Mouse (Mus musculus): ENCODE results near the gene Olfr1048. TPM values are rescaled to one million over a fixed set of nuclear protein-coding genes. Genes with fewer than 3 reads are reported as not detected.

The Olfr1048 gene
- total RNA-seq (2023; ENCODE audit: inconsistent age): not detected in 4 replicates

DNA sequence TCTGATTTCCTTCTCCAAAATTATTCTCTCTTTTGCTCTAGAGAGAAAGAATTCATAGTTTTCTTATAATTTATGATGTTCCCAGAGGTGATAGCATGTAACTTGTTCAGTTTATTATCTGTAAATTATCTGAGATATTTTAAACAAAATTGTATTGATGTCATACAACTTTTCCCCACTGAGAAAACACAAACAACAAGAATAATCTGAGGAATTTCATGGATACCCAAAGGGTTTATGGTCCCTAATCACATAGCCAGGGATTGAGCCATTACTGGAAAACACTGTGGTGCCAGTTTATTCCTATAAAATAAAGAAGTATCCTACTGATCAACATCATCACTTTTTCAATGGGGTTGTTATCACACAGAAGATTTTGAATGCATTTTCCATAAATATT, at the start of gene Olfr1048:
Olfr1048 (minus strand) TSS at position 101 of the 400 bp plus-strand sequence.

DNA sequence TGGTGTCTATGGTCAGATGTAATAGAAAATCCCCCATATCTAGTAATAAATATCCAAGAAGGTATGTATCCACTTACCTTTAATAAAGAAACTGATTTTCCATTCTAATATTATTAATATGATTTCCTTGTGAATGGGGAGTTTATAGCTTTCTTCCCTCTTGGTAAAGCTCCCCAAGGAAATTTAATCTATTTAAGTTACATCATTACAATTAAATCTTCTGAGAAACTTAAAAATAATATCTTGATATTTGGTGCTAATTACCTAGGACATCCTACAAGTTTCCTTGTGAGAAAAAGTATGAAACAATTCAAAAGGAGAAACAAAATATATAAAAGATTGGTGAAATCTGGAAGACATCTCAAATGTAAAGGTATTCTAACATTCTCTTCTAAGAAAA, 38.9 kb upstream of the Olfr1048 start, which contains the start of gene Olfr1051:
Olfr1051 (minus strand) TSS at position 101 of the 400 bp plus-strand sequence.

DNA sequence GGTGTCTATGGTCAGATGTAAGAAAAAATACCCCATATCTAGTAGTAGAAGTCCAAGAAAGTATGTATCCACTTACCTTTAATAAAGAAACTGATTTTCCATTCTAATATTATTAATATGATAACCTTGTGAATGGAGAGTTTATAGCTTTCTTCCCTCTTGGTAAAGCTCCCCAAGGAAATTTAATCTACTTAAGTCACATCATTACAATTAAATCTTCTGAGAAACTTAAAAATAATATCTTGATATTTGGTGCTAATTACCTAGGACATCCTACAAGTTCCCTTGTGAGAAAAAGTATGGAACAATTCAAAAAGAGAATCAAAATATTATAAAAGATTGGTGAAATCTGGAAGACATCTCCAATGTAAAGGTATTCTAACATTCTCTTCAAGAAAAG, 18.1 kb upstream of the Olfr1048 start, which contains the start of gene Olfr1049:
Olfr1049 (minus strand) TSS at position 101 of the 400 bp plus-strand sequence.

DNA sequence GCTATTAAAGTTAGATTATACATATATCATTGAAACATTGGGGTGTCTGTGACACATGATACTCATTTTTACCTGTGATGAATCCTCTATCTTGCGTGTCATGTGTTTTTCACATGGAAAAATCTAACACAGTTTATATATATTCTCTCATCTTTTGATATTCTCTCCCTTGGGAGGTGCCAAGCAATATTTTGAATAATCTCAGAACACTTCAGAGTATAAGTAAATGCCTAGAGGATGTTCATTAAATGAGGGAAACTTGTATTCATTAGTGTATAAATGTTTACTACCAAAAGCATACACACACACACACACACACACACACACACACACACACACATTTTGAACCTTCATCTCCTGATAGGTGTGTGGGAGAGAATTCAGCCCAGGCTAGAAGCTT, 8.8 kb downstream of the Olfr1048 start, which contains the start of gene Olfr1047:
Olfr1047 (minus strand) TSS at position 101 of the 400 bp plus-strand sequence.

DNA sequence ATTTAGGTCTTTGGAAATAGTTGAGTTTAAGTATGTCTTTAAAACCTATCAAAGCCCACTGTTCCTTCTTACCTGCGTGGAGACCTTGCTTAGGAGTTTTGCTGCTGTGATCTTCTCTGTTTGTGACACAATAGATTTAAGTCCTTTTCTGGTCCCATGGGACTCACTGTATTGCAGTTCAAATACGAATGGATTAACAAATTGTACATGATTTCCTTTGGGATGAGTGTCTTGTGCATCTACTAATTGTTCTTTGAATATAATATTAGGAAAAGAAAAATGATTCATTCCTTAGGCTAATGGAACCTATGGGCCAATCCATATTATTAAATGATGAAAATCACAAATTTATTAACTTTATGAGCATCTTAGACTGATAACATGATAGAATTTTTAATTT, 20.9 kb downstream of the Olfr1048 start, which contains the start of gene Olfr1046:
Olfr1046 (minus strand) TSS at position 101 of the 400 bp plus-strand sequence.

DNA sequence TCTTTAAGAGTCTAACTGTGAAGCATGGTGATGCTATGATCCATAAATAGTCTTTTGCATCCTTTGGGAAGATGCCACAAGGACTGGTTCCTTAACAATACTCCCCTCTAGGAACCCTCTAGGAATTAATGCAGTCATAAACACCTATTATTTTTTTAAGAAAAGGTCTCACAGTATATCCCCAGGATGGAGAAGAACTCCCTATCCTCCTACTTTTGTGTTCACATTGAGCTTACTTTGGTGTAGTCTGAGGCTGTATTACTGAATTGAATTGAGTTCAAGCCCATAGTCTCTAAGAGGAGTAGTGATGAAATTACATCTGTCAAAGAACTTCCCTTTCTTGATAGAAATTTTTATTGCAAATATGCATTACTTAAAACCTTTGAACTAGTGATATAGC, 37.2 kb downstream of the Olfr1048 start, which contains the start of gene Olfr1045:
Olfr1045 (minus strand) TSS at position 101 of the 400 bp plus-strand sequence.

DNA sequence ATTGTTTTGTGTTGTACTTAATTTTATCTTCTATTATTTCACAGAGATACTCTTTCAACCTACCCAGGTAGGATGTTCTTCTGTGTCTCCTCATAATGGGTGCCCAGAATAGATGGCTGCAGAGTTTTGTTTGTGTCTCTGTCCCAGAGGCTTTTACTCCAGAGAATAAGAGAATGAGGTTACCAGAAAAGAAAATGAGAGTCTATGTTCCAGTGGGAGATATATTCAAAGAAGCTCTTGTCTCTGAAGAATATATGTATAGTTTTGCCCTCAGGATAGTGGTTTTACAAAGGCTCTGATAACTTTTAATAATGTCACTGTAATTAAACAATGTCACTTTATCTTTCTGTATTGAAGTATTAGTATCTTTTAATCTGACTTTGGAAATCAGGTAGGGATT, 54.5 kb downstream of the Olfr1048 start, which contains the start of gene Olfr52:
Olfr52 (minus strand) TSS at position 101 of the 400 bp plus-strand sequence.

Other genes starting within 250 kb of the Olfr1048 start
- not detected in 4 replicates for gene Olfr1031, start 250.0 kb downstream of the Olfr1048 start, total RNA-seq (2023; ENCODE audit: inconsistent age)
- not detected in 4 replicates for gene Olfr1032, start 234.7 kb downstream of the Olfr1048 start, total RNA-seq (2023; ENCODE audit: inconsistent age)
- gene Olfr1033, start 219.7 kb downstream of the Olfr1048 start, total RNA-seq (2023; ENCODE audit: inconsistent age): not detected in 4 replicates
- not detected in 4 replicates for gene Olfr1034, start 194.4 kb downstream of the Olfr1048 start, total RNA-seq (2023; ENCODE audit: inconsistent age)
- gene Olfr1036, start 166.3 kb downstream of the Olfr1048 start, total RNA-seq (2023; ENCODE audit: inconsistent age): not detected in 4 replicates
- not detected in 4 replicates for gene Olfr1037, start 152.9 kb downstream of the Olfr1048 start, total RNA-seq (2023; ENCODE audit: inconsistent age)
- not detected in 4 replicates for gene Olfr1039, start 104.4 kb downstream of the Olfr1048 start, total RNA-seq (2023; ENCODE audit: inconsistent age)
- gene Olfr1040, start 93.6 kb downstream of the Olfr1048 start, total RNA-seq (2023; ENCODE audit: inconsistent age): not detected in 4 replicates
- gene Olfr1042, start 78.5 kb downstream of the Olfr1048 start, total RNA-seq (2023; ENCODE audit: inconsistent age): not detected in 4 replicates
- gene Olfr1043, start 72.8 kb downstream of the Olfr1048 start, total RNA-seq (2023; ENCODE audit: inconsistent age): not detected in 4 replicates
- gene Olfr1044, start 62.5 kb downstream of the Olfr1048 start, total RNA-seq (2023; ENCODE audit: inconsistent age): not detected in 4 replicates
- not detected in 4 replicates for gene Olfr52, start 54.6 kb downstream of the Olfr1048 start, total RNA-seq (2023; ENCODE audit: inconsistent age)
- not detected in 4 replicates for gene Olfr1045, start 37.3 kb downstream of the Olfr1048 start, total RNA-seq (2023; ENCODE audit: inconsistent age)
- not detected in 4 replicates for gene Olfr1046, start 21.0 kb downstream of the Olfr1048 start, total RNA-seq (2023; ENCODE audit: inconsistent age)
- gene Olfr1047, start 8.9 kb downstream of the Olfr1048 start, total RNA-seq (2023; ENCODE audit: inconsistent age): not detected in 4 replicates
- gene Olfr1049, start 18.0 kb upstream of the Olfr1048 start, total RNA-seq (2023; ENCODE audit: inconsistent age): not detected in 4 replicates
- not detected in 4 replicates for gene Olfr1051, start 38.8 kb upstream of the Olfr1048 start, total RNA-seq (2023; ENCODE audit: inconsistent age)
- not detected in 4 replicates for gene Olfr1052, start 52.2 kb upstream of the Olfr1048 start, total RNA-seq (2023; ENCODE audit: inconsistent age)
- not detected in 4 replicates for gene Olfr1053, start 75.0 kb upstream of the Olfr1048 start, total RNA-seq (2023; ENCODE audit: inconsistent age)
- not detected in 4 replicates for gene Olfr1054, start 95.1 kb upstream of the Olfr1048 start, total RNA-seq (2023; ENCODE audit: inconsistent age)
- gene Olfr1055, start 110.0 kb upstream of the Olfr1048 start, total RNA-seq (2023; ENCODE audit: inconsistent age): not detected in 4 replicates
- gene Olfr1056, start 122.2 kb upstream of the Olfr1048 start, total RNA-seq (2023; ENCODE audit: inconsistent age): not detected in 4 replicates
- gene Olfr1057, start 138.1 kb upstream of the Olfr1048 start, total RNA-seq (2023; ENCODE audit: inconsistent age): not detected in 4 replicates
- not detected in 4 replicates for gene Olfr1058, start 148.3 kb upstream of the Olfr1048 start, total RNA-seq (2023; ENCODE audit: inconsistent age)
- gene Olfr1061, start 173.8 kb upstream of the Olfr1048 start, total RNA-seq (2023; ENCODE audit: inconsistent age): not detected in 4 replicates
- not detected in 4 replicates for gene Olfr1062, start 186.5 kb upstream of the Olfr1048 start, total RNA-seq (2023; ENCODE audit: inconsistent age)
- not detected in 4 replicates for gene Olfr1065, start 210.3 kb upstream of the Olfr1048 start, total RNA-seq (2023; ENCODE audit: inconsistent age)
- not detected in 4 replicates for gene Olfr1066, start 216.0 kb upstream of the Olfr1048 start, total RNA-seq (2023; ENCODE audit: inconsistent age)
- gene Olfr228, start 247.1 kb upstream of the Olfr1048 start, total RNA-seq (2023; ENCODE audit: inconsistent age): not detected in 4 replicates

Measured in B cell, adult (primary cell).